Mouse (Mus musculus): ENCODE data around the gene Olfr417.
"Not testable (repeated sequence)": the region's sequence is repeated elsewhere in the genome, so short reads cannot be mapped to it uniquely, and the experiment has no call there.

Gene Olfr417

GRCm38 (mm10) chr1:174364882-174365451 lies at the start of gene Olfr417:
Olfr417 (plus strand) TSS chr1:174365122.
- DNase-seq (ENCODE audit: extremely low read depth, low read depth, low spot score): no peak

DNA sequence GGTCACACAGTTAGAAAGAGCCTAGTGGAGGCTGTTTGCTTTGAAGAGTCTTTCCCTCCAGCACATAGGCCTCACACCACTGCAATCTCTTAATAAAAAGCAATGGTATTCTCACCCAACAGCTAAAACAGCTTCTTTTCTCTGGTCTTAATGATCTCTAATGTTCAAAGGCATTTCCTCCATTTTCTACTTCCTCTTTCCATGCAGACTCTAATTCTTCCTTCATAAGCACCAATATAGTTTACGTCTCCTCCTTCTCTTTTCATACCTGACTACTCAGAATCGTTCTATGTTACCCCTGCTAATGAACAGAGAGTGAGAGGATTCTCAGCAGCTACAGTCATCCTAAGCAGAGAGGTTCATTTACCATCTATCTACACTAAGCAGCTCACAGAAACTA lies 47.6 kb upstream of the Olfr417 start:
- DNase-seq (ENCODE audit: extremely low read depth, low read depth, low spot score): no peak

DNA sequence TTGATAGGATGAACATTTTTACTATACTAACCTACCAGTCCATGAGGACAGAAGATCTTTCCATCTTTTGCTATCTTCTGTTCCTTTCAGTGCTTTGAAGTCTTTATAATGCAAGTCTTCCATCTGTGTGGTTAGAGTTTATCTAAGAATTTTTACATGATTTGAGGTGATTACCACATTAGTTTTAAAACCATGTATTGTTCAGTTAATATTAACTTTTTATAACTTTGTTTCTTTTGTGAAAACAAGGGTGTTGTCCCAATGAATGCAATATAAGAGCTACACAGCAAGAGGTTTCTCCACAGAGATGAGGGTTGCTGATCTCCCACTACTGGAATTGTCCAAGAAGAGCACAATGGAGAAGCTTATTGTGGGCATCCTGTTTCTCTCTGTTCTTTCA lies 34.7 kb upstream of the Olfr417 start, which contains the start of gene Mptx1:
TSS of gene Mptx1 (plus strand) at position 301 of the 400 bp plus-strand sequence.
- no peak for DNase-seq (ENCODE audit: extremely low read depth, low read depth, low spot score)

- not testable (repeated sequence) for DNase-seq (ENCODE audit: extremely low read depth, low read depth, low spot score)
Measured at GRCm38 (mm10) chr1:174353636-174354035, 11.3 kb upstream of the Olfr417 start.

- DNase-seq (ENCODE audit: extremely low read depth, low read depth, low spot score): no peak
Measured at GRCm38 (mm10) chr1:174354640-174355039, 10.3 kb upstream of the Olfr417 start.

GRCm38 (mm10) chr1:174373799-174374198 lies 8.9 kb downstream of the Olfr417 start:
- no peak for DNase-seq (ENCODE audit: extremely low read depth, low read depth, low spot score)

DNA sequence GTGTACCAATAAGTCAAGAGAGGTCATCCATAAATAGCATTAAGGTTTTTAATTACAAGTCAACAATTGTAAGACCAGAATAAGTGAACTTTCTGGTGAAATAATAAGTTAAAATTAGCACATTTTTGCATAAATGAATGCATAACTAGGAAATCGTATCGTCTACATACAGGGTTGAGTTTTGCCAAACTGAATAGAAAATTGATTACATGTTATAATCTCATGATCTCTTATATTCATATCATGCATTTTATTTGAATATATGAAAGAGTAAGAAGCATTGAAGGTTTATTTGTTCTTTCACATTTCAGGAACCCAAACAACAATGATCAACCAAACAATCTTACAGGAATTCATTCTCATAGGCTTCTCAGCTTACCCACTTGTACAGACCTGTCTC lies 25.8 kb downstream of the Olfr417 start, which contains the start of gene Olfr248:
TSS of gene Olfr248 (plus strand) at position 301 of the 400 bp plus-strand sequence.
- DNase-seq (ENCODE audit: extremely low read depth, low read depth, low spot score): no peak

- DNase-seq (ENCODE audit: extremely low read depth, low read depth, low spot score): no peak
Measured at GRCm38 (mm10) chr1:174422959-174423358, 58.0 kb downstream of the Olfr417 start.

DNA sequence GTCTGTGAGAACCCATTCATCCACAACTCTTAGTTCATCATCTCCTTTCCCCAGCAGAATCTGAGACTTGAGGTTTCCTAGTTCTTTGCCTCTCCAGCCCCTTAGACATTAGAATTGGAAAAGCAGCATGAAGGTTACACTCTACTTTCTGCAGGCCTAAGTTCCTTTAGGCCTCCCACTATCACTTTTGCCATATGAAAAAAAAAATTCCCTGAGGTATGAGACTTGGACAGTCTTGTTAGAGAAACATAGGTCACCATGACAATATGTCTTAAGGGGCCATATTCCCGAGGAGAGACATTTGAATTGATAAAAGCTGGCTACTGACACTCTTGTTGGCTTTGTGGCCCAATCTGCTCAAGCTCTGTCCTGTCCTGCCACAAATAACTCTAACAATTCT lies 58.8 kb downstream of the Olfr417 start, which contains the start of gene Olfr414:
TSS of gene Olfr414 (plus strand) at position 301 of the 400 bp plus-strand sequence.
- no peak for DNase-seq (ENCODE audit: extremely low read depth, low read depth, low spot score)

Measured in fat pad, adult 2 months (tissue).